Mouse (Mus musculus): ENCODE measurements around the gene Il2rb. TPM values are rescaled to one million over a fixed set of nuclear protein-coding genes. Genes with fewer than 3 reads are reported as not detected.

The Il2rb gene
- polyA plus RNA-seq, 2 experiments: 0.26 to 0.52 TPM

- Histone ChIP-seq H3K4me3 (ENCODE audit: insufficient read depth in 1 of 2, low read depth in 2 of 2, low read length in 2 of 2) (no peak overlapping the region), H3K4me1 (replicated peaks; ENCODE audit: control insufficient read depth in 2 of 2, insufficient read depth in 2 of 2, low read length in 1 of 2) (peaks cover 16 to 25% of the 10 kb centered on the region in 2 experiments), H3K9ac (replicated peaks) (no peak overlapping the region), H3K27ac (no peak overlapping the region), H3K36me3 (replicated peaks; ENCODE audit: control insufficient read depth, insufficient read depth, low read depth) (no peaks in the 10 kb centered on the region), H3K27me3 (ENCODE audit: control insufficient read depth, insufficient read depth, low read length) (no peaks in the 10 kb centered on the region), H3K4me2 (ENCODE audit: low read depth) (no peak overlapping the region), H3K9me3 (ENCODE audit: control insufficient read depth, low read length) (no peaks in the 10 kb centered on the region)
- TF ChIP-seq EP300 (IDR thresholded peaks at IDR 0.05; ENCODE audit: low read depth): no peak
- TF ChIP-seq CTCF (IDR thresholded peaks at IDR 0.05; ENCODE audit: low read depth): no peak
- WGBS (ENCODE audit: insufficient replicate concordance): 45% methylated on average over 7 of the region's 7 CpGs
- ATAC-seq (ENCODE audit: insufficient read depth): no peak
- DNase-seq (ENCODE audit: low read depth in 3 of 3, low spot score in 3 of 3): no peak
These were observed 48.0 kb downstream of the Il2rb start for GRCm38 (mm10) chr15:78447121-78447520.

- H3K4me2 ChIP-seq (ENCODE audit: low read depth): no peak overlapping the region
- ATAC-seq (ENCODE audit: insufficient read depth) (no peak), DNase-seq (ENCODE audit: low read depth in 3 of 3, low spot score in 3 of 3) (no peak)
- no peak overlapping the region for H3K4me3 ChIP-seq (ENCODE audit: insufficient read depth in 1 of 2, low read depth in 2 of 2, low read length in 2 of 2)
- H3K27ac ChIP-seq: no peak overlapping the region
- no peaks in the 10 kb centered on the region for H3K9me3 ChIP-seq (ENCODE audit: control insufficient read depth, low read length)
- TF ChIP-seq CTCF (IDR thresholded peaks at IDR 0.05; ENCODE audit: low read depth): no peak
- no peak for TF ChIP-seq EP300 (IDR thresholded peaks at IDR 0.05; ENCODE audit: low read depth)
- WGBS (ENCODE audit: insufficient replicate concordance): 37% methylated on average over 6 of the region's 6 CpGs
- H3K27me3 ChIP-seq (ENCODE audit: control insufficient read depth, insufficient read depth, low read length): no peaks in the 10 kb centered on the region
- peaks cover 3 to 6% of the 10 kb centered on the region in 2 experiments; a peak in 2 of 4 replicates for H3K4me1 ChIP-seq (replicated peaks; ENCODE audit: control insufficient read depth in 2 of 2, insufficient read depth in 2 of 2, low read length in 1 of 2)
- no peak overlapping the region for H3K9ac ChIP-seq (replicated peaks)
- no peaks in the 10 kb centered on the region for H3K36me3 ChIP-seq (replicated peaks; ENCODE audit: control insufficient read depth, insufficient read depth, low read depth)
These were observed 51.2 kb downstream of the Il2rb start for GRCm38 (mm10) chr15:78443857-78444256.

GRCm38 (mm10) chr15:78442231-78442630 is 52.8 kb downstream of the Il2rb start:
- TF ChIP-seq CTCF (IDR thresholded peaks at IDR 0.05; ENCODE audit: low read depth) (no peak), EP300 (IDR thresholded peaks at IDR 0.05; ENCODE audit: low read depth) (no peak)
- Histone ChIP-seq H3K27ac (no peak overlapping the region), H3K9ac (replicated peaks) (no peak overlapping the region), H3K27me3 (ENCODE audit: control insufficient read depth, insufficient read depth, low read length) (peaks cover 4% of the 10 kb centered on the region), H3K9me3 (ENCODE audit: control insufficient read depth, low read length) (no peaks in the 10 kb centered on the region), H3K4me3 (ENCODE audit: insufficient read depth in 1 of 2, low read depth in 2 of 2, low read length in 2 of 2) (no peak overlapping the region), H3K4me2 (ENCODE audit: low read depth) (no peak overlapping the region), H3K4me1 (replicated peaks; ENCODE audit: control insufficient read depth in 2 of 2, insufficient read depth in 2 of 2, low read length in 1 of 2) (0 out of 4 replicates have a peak, but pooled peaks cover 0 to 2% of the 10 kb centered on the region in 2 experiments), H3K36me3 (replicated peaks; ENCODE audit: control insufficient read depth, insufficient read depth, low read depth) (no peaks in the 10 kb centered on the region)
- DNase-seq (ENCODE audit: low read depth in 3 of 3, low spot score in 3 of 3) (no peak), ATAC-seq (ENCODE audit: insufficient read depth) (no peak)
- WGBS (ENCODE audit: insufficient replicate concordance): 73% methylated on average over 19 of the region's 19 CpGs

GRCm38 (mm10) chr15:78438973-78439372 is 56.1 kb downstream of the Il2rb start:
- no peak overlapping the region for H3K4me2 ChIP-seq (ENCODE audit: low read depth)
- 0 out of 4 replicates have a peak, but pooled peaks cover 0 to 2% of the 10 kb centered on the region in 2 experiments for H3K4me1 ChIP-seq (replicated peaks; ENCODE audit: control insufficient read depth in 2 of 2, insufficient read depth in 2 of 2, low read length in 1 of 2)
- H3K36me3 ChIP-seq (replicated peaks; ENCODE audit: control insufficient read depth, insufficient read depth, low read depth): no peaks in the 10 kb centered on the region
- ATAC-seq (ENCODE audit: insufficient read depth): no peak
- H3K27ac ChIP-seq: no peak overlapping the region
- 58% methylated on average over 9 of the region's 9 CpGs for WGBS (ENCODE audit: insufficient replicate concordance)
- DNase-seq (ENCODE audit: low read depth in 3 of 3, low spot score in 3 of 3): no peak
- TF ChIP-seq EP300 (IDR thresholded peaks at IDR 0.05; ENCODE audit: low read depth): no peak
- no peak for TF ChIP-seq CTCF (IDR thresholded peaks at IDR 0.05; ENCODE audit: low read depth)
- H3K9me3 ChIP-seq (ENCODE audit: control insufficient read depth, low read length): no peaks in the 10 kb centered on the region
- no peak overlapping the region for H3K4me3 ChIP-seq (ENCODE audit: insufficient read depth in 1 of 2, low read depth in 2 of 2, low read length in 2 of 2)
- H3K9ac ChIP-seq (replicated peaks): no peak overlapping the region
- peaks cover 15% of the 10 kb centered on the region for H3K27me3 ChIP-seq (ENCODE audit: control insufficient read depth, insufficient read depth, low read length)

GRCm38 (mm10) chr15:78438505-78438904 is 56.6 kb downstream of the Il2rb start:
- 59% methylated on average over 8 of the region's 8 CpGs for WGBS (ENCODE audit: insufficient replicate concordance)
- 0 out of 4 replicates have a peak, but pooled peaks cover 0 to 2% of the 10 kb centered on the region in 2 experiments for H3K4me1 ChIP-seq (replicated peaks; ENCODE audit: control insufficient read depth in 2 of 2, insufficient read depth in 2 of 2, low read length in 1 of 2)
- H3K9me3 ChIP-seq (ENCODE audit: control insufficient read depth, low read length): no peaks in the 10 kb centered on the region
- H3K27me3 ChIP-seq (ENCODE audit: control insufficient read depth, insufficient read depth, low read length): peaks cover 15% of the 10 kb centered on the region
- no peak overlapping the region for H3K4me3 ChIP-seq (ENCODE audit: insufficient read depth in 1 of 2, low read depth in 2 of 2, low read length in 2 of 2)
- H3K4me2 ChIP-seq (ENCODE audit: low read depth): no peak overlapping the region
- no peak overlapping the region for H3K27ac ChIP-seq
- DNase-seq (ENCODE audit: low read depth in 3 of 3, low spot score in 3 of 3) (no peak), ATAC-seq (ENCODE audit: insufficient read depth) (no peak)
- no peak for TF ChIP-seq CTCF (IDR thresholded peaks at IDR 0.05; ENCODE audit: low read depth)
- no peak for TF ChIP-seq EP300 (IDR thresholded peaks at IDR 0.05; ENCODE audit: low read depth)
- no peaks in the 10 kb centered on the region for H3K36me3 ChIP-seq (replicated peaks; ENCODE audit: control insufficient read depth, insufficient read depth, low read depth)
- no peak overlapping the region for H3K9ac ChIP-seq (replicated peaks)

Data from liver, embryonic 14.5 days (tissue).